ENCODE assay signal across 8 mouse cellular contexts in genomic region chr11:80183705-80184255, GRCm38 (mm10). TPM values are rescaled to one million over a fixed set of nuclear protein-coding genes. Genes with fewer than 3 reads are reported as not detected.
DNase-seq lines count a peak whose midpoint lies in the region; ATAC-seq and TF ChIP-seq lines count a peak whose summit lies in the region.

Gene Rnf135, plus strand, starts transcription at chr11:80183851.

- H3K9ac ChIP-seq in forebrain, embryonic 16.5 days (replicated peaks; ENCODE audit: low read depth, low read length) = peak within 1 kb of the TSS; percentile 49
- peak within 1 kb of the TSS; percentile 59 for H3K9ac ChIP-seq in neural tube, embryonic 15.5 days (replicated peaks)

- H3K36me3 ChIP-seq in G1E (replicated peaks) = peaks cover 9% of the 10 kb centered on the region
- no peaks in the 10 kb centered on the region for H3K36me3 ChIP-seq in forebrain, embryonic 16.5 days (ENCODE audit: control insufficient read depth, insufficient read depth)
- no peaks in the 10 kb centered on the region for H3K36me3 ChIP-seq in neural tube, embryonic 15.5 days

- no peaks in the 10 kb centered on the region for H3K27me3 ChIP-seq in G1E (ENCODE audit: insufficient read depth, low read length)
- H3K27me3 ChIP-seq in cerebellum, adult 2 months (ENCODE audit: control insufficient read depth, insufficient read depth, low read length) = no peaks in the 10 kb centered on the region
- no peaks in the 10 kb centered on the region for H3K27me3 ChIP-seq in forebrain, embryonic 16.5 days (replicated peaks; ENCODE audit: control insufficient read depth, insufficient read depth, low read length)
- no peaks in the 10 kb centered on the region for H3K27me3 ChIP-seq in neural tube, embryonic 15.5 days (replicated peaks)

- no peak for TF ChIP-seq CTCF in G1E (IDR thresholded peaks at IDR 0.05; ENCODE audit: low read depth, low read length)
- no peak for TF ChIP-seq CTCF in cerebellum, adult 2 months (IDR thresholded peaks at IDR 0.05; ENCODE audit: borderline replicate concordance, insufficient read depth, low read depth, low read length)
- no peak for TF ChIP-seq CTCF in layer of hippocampus, adult 2 months (conservative IDR thresholded peaks at IDR 0.05)
- no peak for TF ChIP-seq CTCF in lung, adult 2 months (IDR thresholded peaks at IDR 0.05; ENCODE audit: insufficient read depth, low read length)

- WGBS in cerebellum, adult 2 months = under 1% methylated on average over 33 of the region's 33 CpGs
- under 1% methylated on average over 33 of the region's 33 CpGs for WGBS in forebrain, embryonic 16.5 days
- under 1% methylated on average over 33 of the region's 33 CpGs for WGBS in lung, adult 2 months
- WGBS in neural tube, embryonic 15.5 days = 2% methylated on average over 33 of the region's 33 CpGs

- ATAC-seq in G1E (ENCODE audit: extremely low read depth, insufficient number of reproducible peaks, low FRiP score, poor library complexity, severe bottlenecking) = peak; percentile 96
- ATAC-seq in forebrain, embryonic 16.5 days = peak; percentile 55; the same call in 1 of the 2 replicates
- peak; percentile 65 for ATAC-seq in neural tube, embryonic 15.5 days (ENCODE audit: low FRiP score)

- intact Hi-C loops in heart, postnatal 36 days (cut with DNase I) = loop anchor here (2.0 to 5.0 kb wide), 3 partner anchors 29 to 96 kb away; partner anchors contain the start of genes Adap2, Atad5 and Tefm

- H3K27ac ChIP-seq in cerebellum, adult 2 months (ENCODE audit: insufficient read depth, low read length) = peak within 1 kb of the TSS; percentile 90
- H3K27ac ChIP-seq in forebrain, embryonic 16.5 days (ENCODE audit: low read length) = no peak within 1 kb of the TSS
- peak within 1 kb of the TSS; percentile 96 for H3K27ac ChIP-seq in layer of hippocampus, adult 2 months
- H3K27ac ChIP-seq in neural tube, embryonic 15.5 days (replicated peaks) = peak within 1 kb of the TSS; percentile 76

- H3K4me3 ChIP-seq in G1E (ENCODE audit: low read depth, low read length) = peak within 1 kb of the TSS; percentile 99
- H3K4me3 ChIP-seq in cerebellum, adult 2 months (replicated peaks; ENCODE audit: insufficient read depth, low read depth, low read length) = peak within 1 kb of the TSS; percentile 75
- H3K4me3 ChIP-seq in forebrain, embryonic 16.5 days (replicated peaks; ENCODE audit: low read length) = peak within 1 kb of the TSS; percentile 48
- peak within 1 kb of the TSS; percentile 65 for H3K4me3 ChIP-seq in layer of hippocampus, adult 2 months
- H3K4me3 ChIP-seq in lung, adult 2 months (replicated peaks; ENCODE audit: extremely low read depth, low read depth, low read length) = peak within 1 kb of the TSS; percentile 100
- peak within 1 kb of the TSS; percentile 51 for H3K4me3 ChIP-seq in neural tube, embryonic 15.5 days (replicated peaks)

- peak within 1 kb of the TSS; percentile 67 for H3K4me2 ChIP-seq in forebrain, embryonic 16.5 days (ENCODE audit: low read length)
- peak within 1 kb of the TSS; percentile 69 for H3K4me2 ChIP-seq in neural tube, embryonic 15.5 days

- H3K4me1 ChIP-seq in G1E (ENCODE audit: insufficient read depth, low read depth, low read length) = peaks cover 9% of the 10 kb centered on the region
- H3K4me1 ChIP-seq in cerebellum, adult 2 months (ENCODE audit: control insufficient read depth, insufficient read depth, low read length) = no peaks in the 10 kb centered on the region
- no peaks in the 10 kb centered on the region for H3K4me1 ChIP-seq in forebrain, embryonic 16.5 days (replicated peaks; ENCODE audit: control insufficient read depth, insufficient read depth, low read length)
- peaks cover 2% of the 10 kb centered on the region; the same call in 1 of the 2 replicates for H3K4me1 ChIP-seq in lung, adult 2 months (ENCODE audit: control insufficient read depth, insufficient read depth, low read length)
- 0 out of 2 replicates have a peak, but pooled peaks cover 3% of the 10 kb centered on the region for H3K4me1 ChIP-seq in neural tube, embryonic 15.5 days

- TF ChIP-seq POLR2A in cerebellum, adult 2 months (IDR thresholded peaks at IDR 0.05; ENCODE audit: borderline replicate concordance, insufficient read depth, low read length) = peak; percentile 72; the same call in 1 of the 2 replicates
- TF ChIP-seq POLR2A in lung, adult 2 months (IDR thresholded peaks at IDR 0.05; ENCODE audit: borderline replicate concordance, extremely low read depth, low read depth, low read length) = peak; percentile 93; the same call in 1 of the 2 replicates

- peak; percentile 94 for DNase-seq in G1E (ENCODE audit: low spot score)
- DNase-seq in cerebellum, adult 2 months = peak; percentile 89 to 91
- DNase-seq in heart, postnatal 36 days = peak; percentile 92 to 93
- DNase-seq in layer of hippocampus, adult 2 months (ENCODE audit: low spot score in 2 of 2) = peak; percentile 68 to 84
- peak; percentile 88 for DNase-seq in lung, adult 2 months
- DNase-seq in testis, postnatal 10 days (ENCODE audit: low spot score) = peak; percentile 98

- no peaks in the 10 kb centered on the region; the same call in 1 of the 2 replicates for H3K9me3 ChIP-seq in G1E (replicated peaks)
- no peaks in the 10 kb centered on the region for H3K9me3 ChIP-seq in forebrain, embryonic 16.5 days (ENCODE audit: control insufficient read depth, low read length)
- H3K9me3 ChIP-seq in neural tube, embryonic 15.5 days (replicated peaks) = no peaks in the 10 kb centered on the region

RNA-seq across cellular contexts. Expression of gene Rnf135, which starts in this region (rescaled TPM):
- total RNA-seq in G1E (2014; fragmentation: Nextera tagmentation) (9.6 and 10.4 TPM in 2 replicates), G1E (2017) (6.8 TPM in 2 replicates)
- polyA plus RNA-seq in G1E (2012) = 4.0 and 5.3 TPM in 2 replicates
- polyA plus RNA-seq in cerebellum, adult 2 months (2012; rRNA removed) = 5.6 and 6.1 TPM in 2 replicates
- polyA plus RNA-seq in forebrain, embryonic 16.5 days (2015; fragmentation: Nextera tagmentation; extraction: Ambion mirVana) = 3.1 and 3.4 TPM in 2 replicates
- total RNA-seq in heart, postnatal 36 days (2021) = 1 to 10 TPM; 5.3 to 5.8 TPM
- 1 to 10 TPM; 4.1 to 4.9 TPM for total RNA-seq in layer of hippocampus, adult 2 months (2021)
- polyA plus RNA-seq in lung, adult 2 months (2012; rRNA removed) = 8.1 and 9.4 TPM in 2 replicates
- polyA plus RNA-seq in neural tube, embryonic 15.5 days (2015; fragmentation: Nextera tagmentation; extraction: Ambion mirVana) = 2.9 and 6.2 TPM in 2 replicates

Comparison
In these comparisons a context has a peak if more than half of its experiments do, and no peak if none do; other contexts are left out.
1. H3K4me3 ChIP-seq: peak in every context shown above with its lines; median percentile 100 in lung, adult 2 months; 99 in G1E; 75 in cerebellum, adult 2 months; 65 in layer of hippocampus, adult 2 months; 51 in neural tube, embryonic 15.5 days; 48 in forebrain, embryonic 16.5 days.